Mouse (Mus musculus): ENCODE measurements around the gene Gpr107. TPM values are rescaled to one million over a fixed set of nuclear protein-coding genes. Genes with fewer than 3 reads are reported as not detected.
A peak's percentile ranks its signal among the peaks of the same experiment; 100 is the strongest.

The Gpr107 gene
- total RNA-seq (2021) = 10 to 100 TPM; 41.7 to 56.4 TPM
- long read RNA-seq, experiment 1, full-length matches to known transcripts = 12 of 34 reads
- long read RNA-seq, experiment 1, partial matches to known transcripts = 5 of 34 reads
- long read RNA-seq, experiment 1, other reads (novel, unspliced or antisense) = 17 of 34 reads
- long read RNA-seq, experiment 2, full-length matches to known transcripts = 14 of 23 reads
- long read RNA-seq, experiment 2, partial matches to known transcripts = 3 of 23 reads
- long read RNA-seq, experiment 2, other reads (novel, unspliced or antisense) = 6 of 23 reads

DNA sequence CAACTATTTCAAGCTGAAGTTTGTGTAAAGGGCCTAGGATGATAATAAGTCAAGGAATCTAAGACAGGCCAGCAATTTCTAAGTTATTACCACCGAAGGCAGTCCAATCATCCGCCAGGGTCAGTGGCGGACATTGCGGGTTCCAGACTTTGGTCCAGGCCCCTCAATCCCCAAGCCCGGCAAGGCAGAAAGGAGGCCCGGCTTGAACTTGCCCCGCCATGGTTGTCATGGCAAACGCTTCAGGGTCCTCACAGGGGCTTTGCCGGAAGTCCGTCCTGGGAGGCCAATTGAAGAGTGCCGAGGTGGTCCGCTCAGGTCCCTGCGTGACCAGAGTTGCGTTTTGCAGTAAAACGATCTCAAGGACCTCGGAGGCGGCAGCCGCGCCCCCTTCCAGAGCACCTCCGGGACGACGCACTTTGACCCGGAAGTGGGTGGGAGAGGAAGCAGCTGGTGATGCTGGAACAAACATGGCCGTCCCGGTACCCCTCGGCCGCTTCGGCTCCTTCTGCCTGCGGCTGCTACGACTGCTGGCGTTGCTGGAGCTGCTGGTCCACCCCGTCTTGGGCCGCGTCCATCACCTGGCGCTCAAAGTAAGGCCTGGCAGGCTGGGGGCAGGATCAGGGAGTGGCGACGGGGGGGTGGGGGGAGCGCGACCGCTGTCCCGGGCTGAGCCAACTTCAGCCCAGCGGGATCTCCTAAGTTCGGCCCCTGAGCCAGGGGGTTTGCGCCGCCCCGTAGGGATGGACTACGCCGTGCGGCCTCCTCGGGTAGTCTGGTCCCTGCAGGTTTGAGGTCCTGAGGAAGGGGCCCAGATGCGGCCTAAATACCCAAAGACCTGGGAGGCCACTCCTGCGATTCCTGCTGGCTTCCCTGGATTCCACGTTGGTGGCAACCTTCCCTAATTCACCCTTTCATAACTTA is at the start of gene Gpr107:
Gene Gpr107 (plus strand): TSS at position 425 of the 921 bp plus-strand sequence.
- peak; percentile 92 for DNase-seq

DNA sequence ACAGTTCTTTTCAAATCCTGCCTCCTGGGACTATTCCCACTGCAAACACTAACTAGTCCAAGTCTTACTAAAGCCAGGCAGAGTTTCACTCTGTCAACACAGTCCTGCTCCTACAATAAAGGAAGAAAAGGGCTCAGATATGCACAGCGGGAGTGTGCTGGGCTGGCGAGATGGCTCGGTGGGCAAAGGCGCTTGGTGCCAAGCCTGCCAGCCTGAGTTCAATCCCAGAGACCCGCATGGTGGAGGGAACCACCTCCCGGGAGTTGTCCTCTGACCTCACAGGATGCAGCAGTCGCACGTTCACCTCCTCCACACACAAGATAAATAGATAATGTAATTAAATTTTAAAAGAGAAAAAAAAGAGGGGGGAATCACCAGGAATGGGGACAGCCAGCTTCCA is 48.8 kb upstream of the Gpr107 start:
- DNase-seq = no peak

DNA sequence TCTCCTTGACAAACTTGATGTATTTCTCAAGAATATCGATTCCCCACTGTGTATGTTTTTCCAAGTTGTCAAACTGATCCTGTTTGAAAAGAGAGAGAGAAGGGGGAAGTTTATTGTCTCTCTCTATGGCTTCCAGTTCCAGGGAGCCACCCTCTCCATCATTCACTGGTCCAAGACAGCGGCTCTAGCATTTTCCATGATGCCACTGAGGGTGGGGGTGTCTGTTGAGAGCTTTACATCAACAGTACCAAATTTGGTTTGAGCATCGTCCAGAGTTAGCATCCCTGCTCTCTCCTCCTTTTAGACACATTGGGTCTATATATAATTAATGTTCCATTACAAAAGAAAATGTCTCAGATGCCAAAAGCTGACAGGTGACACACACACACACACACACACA is 46.8 kb upstream of the Gpr107 start:
- DNase-seq = no peak

DNA sequence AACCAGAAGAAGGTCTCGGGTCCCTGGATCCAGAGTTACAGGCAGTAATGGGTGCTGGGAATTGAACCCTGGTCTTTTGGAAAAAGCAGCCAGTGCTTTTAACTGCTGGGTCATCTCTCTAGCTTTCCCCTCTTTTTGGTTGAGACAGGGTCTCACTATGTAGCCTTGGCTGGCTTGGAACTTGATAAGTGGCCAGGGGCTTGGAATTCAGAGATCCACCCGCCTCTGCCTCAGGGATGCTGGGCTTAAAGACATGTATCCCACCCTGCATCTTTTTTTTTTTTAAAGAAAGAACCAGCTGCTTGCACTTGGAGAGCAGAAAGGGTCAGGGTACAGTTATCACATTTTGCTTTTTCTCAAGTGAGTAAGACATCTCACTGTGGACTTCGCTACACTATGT is 46.1 kb upstream of the Gpr107 start:
- no peak for DNase-seq

DNA sequence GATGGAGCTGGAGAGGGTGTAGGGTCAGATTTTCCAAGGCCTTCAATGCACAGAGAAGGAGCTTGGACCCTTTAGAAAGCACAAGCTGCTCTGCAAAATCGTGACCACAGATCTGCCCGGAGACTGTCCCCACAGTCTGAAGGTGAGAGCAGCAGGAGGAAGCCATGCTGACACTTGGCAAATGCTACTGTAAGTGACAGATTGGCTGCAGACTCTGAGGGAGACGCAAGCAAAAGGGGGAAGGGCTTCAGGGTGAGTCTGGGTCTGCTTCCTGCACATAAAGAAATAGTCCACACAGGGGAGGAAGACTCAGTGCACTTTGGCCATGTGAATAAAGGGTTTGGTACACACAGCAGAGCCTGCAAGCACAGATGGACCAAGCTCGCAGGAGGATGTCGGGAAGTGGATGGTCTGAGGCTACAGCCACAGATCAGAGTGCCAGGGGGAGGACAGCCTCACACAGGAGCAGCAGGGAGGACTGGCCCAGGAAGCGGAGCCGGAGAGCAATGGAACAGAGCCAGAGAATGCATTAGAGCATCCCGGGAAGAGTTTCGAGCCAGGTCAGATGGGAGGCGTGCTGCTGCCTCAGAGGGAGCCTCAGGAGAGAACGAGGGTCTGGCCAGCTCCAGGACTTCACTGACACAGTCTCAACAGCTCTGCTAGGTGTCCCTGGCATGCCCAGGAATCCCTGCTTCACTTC is 45.3 kb upstream of the Gpr107 start:
- DNase-seq = peak; percentile 46

DNA sequence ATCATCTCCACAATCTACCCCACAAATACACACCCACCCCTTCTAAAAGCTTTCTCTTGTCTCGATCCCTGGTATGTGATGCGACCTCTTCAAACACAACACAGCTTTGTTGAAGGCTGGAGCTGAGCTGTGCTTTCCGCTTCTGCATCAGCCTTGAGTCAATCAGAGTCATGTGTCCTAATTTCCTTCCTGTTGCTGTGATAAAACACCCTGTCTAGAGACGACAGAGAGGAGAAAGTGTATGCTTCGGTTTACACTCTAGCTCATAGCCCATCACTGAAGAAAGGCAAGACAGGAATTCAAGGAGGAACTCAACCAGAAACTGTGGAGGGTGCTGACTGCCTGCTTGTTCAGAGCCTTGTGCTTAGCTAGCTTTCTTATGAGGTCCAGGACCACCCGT is 43.9 kb upstream of the Gpr107 start:
- DNase-seq = no peak

DNA sequence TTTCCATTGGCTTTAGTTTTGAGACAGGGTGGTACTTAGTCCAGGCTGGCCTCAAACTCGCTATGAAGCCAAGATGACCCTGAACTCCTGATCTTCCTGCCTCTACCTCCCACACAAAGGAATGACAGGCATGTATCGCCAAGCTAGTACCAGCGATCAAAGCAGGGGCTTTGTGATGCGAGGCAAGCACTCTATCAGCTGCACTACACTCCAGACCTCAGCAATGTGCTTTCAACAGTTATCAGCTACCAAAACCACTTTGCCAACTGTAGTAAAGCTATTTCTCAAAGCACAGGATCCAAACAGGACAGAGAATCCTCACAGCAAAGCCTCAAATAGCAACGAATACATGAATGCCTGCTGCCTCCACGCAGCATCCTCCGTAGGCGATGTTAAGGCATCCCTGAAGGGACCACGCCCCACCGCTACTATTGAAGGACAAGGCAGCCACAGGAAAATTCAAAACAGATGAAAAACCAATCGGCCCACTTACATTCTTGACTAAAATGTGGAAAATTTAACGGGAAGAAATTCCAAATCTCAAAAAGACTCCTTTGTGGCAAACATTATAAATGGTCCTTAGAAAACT is 42.1 kb upstream of the Gpr107 start:
- no peak for DNase-seq

DNA sequence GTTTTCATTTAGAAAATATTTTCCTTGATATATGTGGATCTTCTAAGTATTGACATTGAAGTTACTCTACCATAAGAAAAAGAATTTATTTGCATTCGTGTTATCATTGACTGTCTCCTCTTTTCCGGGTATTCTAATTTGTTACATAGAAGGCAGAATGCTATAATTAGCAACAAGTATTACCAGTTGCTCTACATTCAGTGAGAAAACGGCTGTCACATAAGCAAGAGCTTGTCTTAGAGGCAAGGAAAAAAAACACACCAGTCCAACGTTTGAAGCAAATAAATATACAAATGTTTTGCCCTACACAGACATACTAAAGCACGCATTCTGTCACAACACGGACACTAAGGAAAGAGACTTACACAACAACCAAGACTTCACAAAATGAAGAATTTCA is 40.4 kb upstream of the Gpr107 start:
- no peak for DNase-seq

DNA sequence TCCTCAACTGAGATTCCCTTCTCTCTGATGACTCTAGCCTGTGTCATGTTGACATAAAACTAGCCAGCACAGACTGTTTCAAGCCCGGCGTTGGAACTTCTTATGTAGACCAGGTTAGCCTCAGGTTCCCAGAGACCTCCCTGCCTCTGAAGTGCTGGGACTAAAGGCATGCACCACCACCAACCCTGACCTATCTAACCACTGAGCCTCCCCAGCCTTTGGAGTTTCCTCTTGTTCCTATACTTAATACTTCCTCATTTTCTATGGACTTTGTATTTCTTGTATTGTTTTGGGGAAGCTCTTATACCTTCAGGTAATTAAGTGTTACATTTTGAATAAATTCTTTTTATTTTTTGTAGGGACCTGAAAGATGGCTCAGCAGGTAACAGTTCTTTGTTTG is 37.9 kb upstream of the Gpr107 start:
- no peak for DNase-seq

DNA sequence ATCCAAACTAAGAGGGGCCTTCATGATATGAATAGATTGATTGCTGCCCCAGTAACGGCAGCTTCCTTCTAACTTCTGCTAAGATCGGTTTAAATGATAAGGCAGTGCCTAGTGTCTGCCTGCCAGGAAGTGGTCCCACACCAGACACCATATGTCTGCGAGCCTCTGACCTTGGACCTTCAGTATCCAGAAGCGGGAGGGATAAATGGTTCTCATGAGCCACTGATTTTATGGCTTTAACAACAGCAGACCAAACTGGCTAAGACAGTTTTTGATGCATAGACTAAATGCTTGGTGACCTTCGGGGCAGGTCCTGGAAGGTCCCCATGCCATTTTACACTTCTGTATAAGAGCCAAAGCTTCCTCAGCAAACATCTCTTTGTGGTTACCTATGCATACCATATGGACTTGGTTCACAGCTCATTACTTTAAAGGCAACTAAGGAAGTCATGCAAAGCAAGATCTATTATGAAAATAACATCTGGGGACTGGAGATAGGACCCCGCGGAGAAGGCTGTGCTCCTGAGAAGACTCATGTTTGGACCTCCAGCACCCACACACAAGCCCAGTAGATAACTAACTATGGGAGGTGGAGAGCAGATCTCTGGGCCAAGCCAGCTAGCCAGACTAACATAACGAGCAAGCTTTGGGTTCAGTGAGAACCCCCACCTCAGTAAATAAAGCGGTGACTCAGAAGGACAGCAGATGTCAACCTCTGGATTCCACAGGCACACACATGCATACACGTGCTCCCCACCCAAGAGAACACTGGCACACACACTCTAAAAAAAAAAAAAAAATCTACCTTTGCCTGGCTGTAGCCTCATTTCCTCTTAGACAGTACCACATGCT is 36.8 kb upstream of the Gpr107 start:
- DNase-seq = no peak

DNA sequence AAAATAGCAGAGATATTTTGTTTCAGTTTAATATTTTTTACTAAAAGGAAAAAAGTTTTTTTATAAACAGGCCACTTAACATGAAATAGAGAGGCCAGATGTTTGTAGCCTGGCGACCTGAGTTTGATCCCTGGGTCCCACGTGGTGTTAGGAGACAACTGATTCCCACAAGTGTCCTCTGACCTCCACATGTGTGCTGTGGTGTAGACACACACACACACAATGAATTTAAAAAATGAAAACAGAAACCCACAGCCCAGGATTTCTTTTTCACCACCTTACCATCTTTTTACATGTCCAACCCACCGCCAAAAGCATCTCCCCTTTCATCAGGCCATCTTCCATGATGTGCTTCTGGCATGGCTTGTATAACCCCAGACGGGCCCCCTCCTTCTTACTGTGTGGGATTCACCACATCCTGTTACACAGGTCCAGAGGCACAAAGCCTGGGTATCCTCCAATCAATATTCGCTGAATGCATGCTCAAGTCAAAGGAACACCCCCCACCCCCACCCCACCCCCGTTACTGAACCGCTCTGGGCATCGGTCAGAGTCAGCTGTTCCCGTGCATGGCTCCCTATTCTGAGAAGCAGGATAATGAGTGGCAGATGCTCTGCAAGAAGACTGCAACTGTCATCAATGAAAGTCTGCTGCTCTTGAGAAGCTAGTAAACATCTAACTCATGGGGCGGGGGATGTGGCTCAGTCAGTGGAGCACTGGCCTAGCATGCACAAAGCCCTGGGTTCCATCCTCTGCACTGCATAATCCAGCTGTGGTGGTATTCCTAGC is 36.0 kb upstream of the Gpr107 start:
- no peak for DNase-seq

DNA sequence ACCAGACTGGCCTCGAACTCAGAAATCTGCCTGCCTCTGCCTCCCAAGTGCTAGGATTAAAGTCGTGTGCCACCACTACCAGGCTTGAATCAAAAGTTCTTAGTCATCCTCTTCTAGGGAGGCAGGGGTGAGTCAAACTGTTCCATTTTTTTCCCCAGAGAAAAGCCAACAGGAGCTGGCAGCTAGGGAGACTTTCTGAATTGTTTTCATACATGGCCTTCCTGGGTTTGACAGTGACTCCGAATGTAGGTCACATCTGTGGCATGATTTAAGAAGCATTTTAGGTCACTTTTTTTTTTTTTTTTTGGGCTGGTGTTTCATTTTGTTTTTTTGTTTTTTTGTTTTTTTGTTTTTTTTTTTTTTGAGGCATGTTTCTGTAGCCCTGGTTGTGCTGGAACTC is 33.9 kb upstream of the Gpr107 start:
- no peak for DNase-seq

DNA sequence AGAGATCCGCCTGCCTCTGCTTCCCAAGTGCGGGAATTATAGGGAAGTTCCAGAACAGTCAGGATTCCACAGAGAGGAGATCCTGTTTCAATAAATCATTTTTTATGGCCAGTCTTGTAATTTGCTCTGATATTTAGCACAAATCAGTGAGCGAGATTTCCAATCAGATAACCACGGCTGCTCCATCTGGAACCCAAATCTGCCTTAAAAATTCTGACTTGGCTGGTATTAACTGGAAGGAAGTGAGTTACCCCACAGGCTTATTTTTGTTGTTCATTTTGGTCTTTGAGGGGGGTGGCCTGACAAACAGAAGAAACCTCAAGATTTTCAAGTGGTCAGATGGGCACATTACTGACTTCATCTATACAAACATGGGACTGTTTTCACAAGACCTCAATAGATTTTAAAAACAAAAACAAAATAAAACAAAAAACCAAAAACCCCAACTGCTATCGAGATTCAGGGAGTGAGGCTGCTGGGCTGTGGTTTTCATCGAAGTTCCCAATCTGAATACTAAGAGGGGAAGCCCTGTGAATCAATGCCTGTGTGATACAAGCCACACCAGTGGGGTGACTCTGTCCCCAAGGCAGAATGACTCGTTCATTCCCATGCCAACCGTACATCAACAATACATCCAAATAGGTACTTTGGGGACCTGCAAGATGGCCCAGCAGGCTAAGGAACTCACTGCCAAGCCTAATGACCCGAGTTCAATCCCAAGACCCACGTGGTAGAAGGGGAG is 33.3 kb upstream of the Gpr107 start:
- DNase-seq = no peak

DNA sequence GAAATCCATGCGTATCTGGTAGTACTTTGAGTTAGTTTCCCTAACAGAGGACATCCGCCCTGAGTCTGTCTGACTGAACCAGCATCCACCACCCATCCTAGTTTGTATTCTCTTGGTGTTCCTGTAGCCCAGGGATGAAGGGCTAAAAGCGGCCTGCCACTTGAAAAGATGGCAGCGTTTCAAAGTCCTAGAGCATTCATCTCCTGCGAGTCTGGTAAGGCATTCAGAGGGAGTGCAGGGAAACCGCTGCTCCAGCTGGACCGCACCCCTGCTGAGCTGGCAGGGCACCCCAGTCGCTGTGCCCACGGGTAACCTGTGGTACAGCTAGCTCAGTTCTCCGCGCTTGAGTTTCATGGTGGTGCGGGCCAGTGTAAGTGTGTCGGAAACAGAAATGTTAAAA is 32.3 kb upstream of the Gpr107 start:
- no peak for DNase-seq

DNA sequence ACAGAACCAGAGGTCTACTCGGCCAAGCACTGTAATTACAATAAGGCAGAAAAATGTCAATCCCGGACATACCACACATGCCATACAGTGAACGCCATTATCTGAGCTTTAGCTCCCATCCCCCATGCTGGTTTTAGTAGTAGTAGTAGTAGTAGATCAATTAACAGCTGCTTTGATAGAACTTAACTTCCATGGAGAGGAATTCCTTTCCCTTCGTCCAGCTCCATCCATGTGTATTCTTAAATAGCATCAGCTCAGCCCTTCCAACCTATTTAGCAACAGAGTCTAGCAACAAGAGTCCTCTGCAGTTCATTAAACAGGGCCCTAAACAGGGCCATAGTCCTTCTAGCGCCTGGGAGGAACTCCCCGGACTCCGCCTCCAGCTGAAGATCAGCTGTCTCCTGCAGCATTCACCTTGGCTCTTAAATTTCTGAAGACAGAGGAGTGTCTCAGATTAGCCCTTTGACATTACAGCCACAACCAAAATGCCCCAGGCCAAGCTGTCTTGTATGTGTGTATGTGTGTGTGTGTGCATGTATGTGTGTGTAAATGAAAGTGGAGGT is 30.9 kb upstream of the Gpr107 start:
- DNase-seq = no peak

DNA sequence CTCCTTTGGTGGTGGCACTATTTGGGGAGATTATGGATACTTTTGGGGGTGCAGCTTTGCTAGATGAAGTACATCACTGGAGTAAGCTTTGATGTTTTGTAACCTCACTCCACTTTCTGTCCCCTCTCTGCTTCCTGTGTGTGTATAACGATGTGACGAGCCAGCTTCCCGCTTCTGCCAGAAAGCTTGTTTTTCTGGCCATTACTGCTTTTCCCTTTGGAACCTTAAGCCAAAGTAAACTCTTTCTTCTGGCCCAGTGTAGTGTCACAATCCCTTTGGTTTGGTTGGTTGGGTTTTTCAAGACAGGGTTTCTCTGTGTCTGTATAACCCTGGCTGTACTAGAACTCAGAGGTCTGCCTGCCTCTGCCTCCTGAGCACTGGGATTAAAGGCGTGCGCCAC is 29.3 kb upstream of the Gpr107 start:
- DNase-seq = no peak

DNA sequence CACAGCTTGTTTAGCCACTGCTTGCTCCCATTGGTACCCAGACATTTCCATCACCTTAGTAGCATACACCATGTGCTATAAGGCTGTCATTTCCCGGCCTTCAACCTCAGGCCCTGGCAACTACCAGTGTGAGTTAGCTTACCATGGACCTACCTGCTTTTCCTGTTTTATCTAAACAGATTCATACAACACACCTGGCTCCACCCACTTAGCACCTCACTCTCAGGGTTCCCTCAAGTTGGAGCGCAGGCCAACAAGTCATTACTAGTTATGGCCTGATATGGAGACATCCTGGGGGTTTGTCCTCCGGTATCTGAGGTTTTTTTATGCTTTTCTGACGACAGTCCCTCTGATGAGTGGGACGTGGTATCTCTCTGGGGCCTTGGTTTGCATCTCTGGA is 28.6 kb upstream of the Gpr107 start:
- no peak for DNase-seq

DNA sequence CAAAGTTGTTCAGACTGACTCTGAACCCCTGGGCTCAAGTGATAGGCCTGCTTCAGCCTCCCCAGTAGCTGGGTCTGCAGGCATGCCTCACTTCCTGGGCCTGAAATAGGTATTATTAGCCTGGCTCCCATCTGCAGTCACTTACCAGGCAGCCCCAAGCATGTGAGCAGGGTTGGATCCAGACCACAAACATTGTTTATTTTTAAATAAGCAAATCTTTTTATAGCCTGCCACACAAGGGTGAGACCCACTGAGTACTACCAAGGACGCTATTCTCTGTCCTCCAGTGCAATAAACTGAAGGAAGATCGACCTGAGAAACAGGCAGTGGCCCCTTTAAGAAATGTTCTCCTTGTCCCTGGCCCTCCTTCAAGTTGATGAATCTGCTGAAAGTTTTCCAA is 27.4 kb upstream of the Gpr107 start:
- no peak for DNase-seq

DNA sequence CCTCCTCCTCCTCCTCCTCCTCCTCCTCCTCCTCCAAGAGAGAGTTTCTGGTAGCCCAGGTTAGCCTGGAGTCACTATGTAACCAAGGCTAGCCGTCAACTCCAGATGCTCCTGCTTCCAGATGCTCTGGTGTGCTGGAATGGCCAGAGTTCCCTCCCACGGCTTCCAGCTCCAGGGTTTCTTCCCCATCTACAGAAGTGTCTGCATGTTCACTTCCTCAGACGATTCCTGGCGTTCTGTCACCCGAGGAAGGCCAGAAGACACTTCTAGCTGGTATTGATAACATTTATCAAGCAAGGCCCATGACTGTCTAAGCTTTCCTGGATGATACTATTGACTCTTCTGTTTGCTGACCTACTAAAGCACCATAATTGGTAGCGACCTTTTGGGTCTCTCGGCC is 27.0 kb upstream of the Gpr107 start:
- DNase-seq = no peak

DNA sequence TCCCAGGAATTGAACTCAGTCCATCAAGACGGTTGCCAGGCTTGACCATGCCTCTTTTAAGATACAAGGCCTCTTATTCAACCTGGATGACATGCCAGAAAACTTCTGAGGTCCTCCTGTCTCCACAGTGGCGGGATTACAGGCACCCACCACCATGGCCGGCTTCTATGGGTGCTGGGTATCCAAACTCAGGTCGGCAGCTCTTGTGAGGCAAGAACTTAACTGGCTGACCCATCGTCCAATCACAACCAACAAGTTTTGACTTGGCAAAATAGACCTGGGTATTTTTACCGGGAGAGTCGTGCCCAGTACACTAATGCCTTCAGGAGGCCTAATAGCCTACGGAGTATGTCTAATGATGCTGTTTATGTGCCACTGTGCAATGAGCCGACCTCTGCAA is 26.1 kb upstream of the Gpr107 start:
- no peak for DNase-seq
